Mouse (Mus musculus) intestine, embryonic 16.5 days (tissue): ENCODE data around the gene Traf3ip3. TPM values are rescaled to one million over a fixed set of nuclear protein-coding genes. Genes with fewer than 3 reads are reported as not detected.
A peak's percentile ranks its signal among the peaks of the same experiment; 100 is the strongest.

Experiments
- ATAC-seq: fragments of 200-750 bp; cut with Nextera tagmentation; 2 replicates; pipeline ENCODE4 v1.8.0; 2017; ENCODE audit warnings: moderate TSS enrichment, moderate library complexity
- H3K27ac ChIP-seq: fragments of 300-500 bp; sonication (generic); 2 replicates; pipeline ENCODE4 v1.5.1; 2014; ENCODE audit warnings: mild to moderate bottlenecking, low read length
- H3K27me3 ChIP-seq: fragments of 300-500 bp; sonication (generic); replicated peaks from 2 replicates; pipeline ENCODE4 v1.6.1; 2014; ENCODE audit warnings: low read length, control low read depth, mixed read lengths; ENCODE audit not compliant: control insufficient read depth, insufficient read depth
- H3K36me3 ChIP-seq: fragments of 300-500 bp; sonication (generic); 2 replicates; pipeline ENCODE4 v1.6.1; 2014; ENCODE audit warnings: low read length, control low read depth; ENCODE audit not compliant: control insufficient read depth, insufficient read depth
- H3K4me1 ChIP-seq: fragments of 300-500 bp; sonication (generic); 2 replicates; pipeline ENCODE4 v1.6.1; 2014; ENCODE audit warnings: low read length, control low read depth, mixed read lengths; ENCODE audit not compliant: control insufficient read depth, insufficient read depth
- H3K4me2 ChIP-seq: fragments of 300-500 bp; sonication (generic); 2 replicates; pipeline ENCODE4 v1.6.1; 2014; ENCODE audit warnings: low read depth, low read length, control low read depth
- H3K4me3 ChIP-seq: fragments of 300-500 bp; sonication (generic); 2 replicates; pipeline ENCODE4 v1.5.1; 2014; ENCODE audit warnings: mild to moderate bottlenecking, low read length
- H3K9ac ChIP-seq: fragments of 300-500 bp; sonication (generic); 2 replicates; pipeline ENCODE4 v1.6.1; 2014; ENCODE audit warnings: low read depth, low read length
- H3K9me3 ChIP-seq: fragments of 300-500 bp; sonication (generic); 2 replicates; pipeline ENCODE4 v1.6.1; 2016; ENCODE audit warnings: low read length, control low read depth; ENCODE audit not compliant: control insufficient read depth
- WGBS: fragments of 180-500 bp; shearing (Covaris S2); extraction: QIAGEN DNeasy Blood & Tissue Kit; methylation state at CpG from one replicate; pipeline ENCODE4 v1.1.7; 2014; 5-methylcytosine and 5-hydroxymethylcytosine counted together
- polyA plus RNA-seq: library from polyadenylated mRNA; unstranded; fragments of >200 nt; fragmentation: Nextera tagmentation; extraction: Ambion mirVana; gene quantifications from 2 replicates; pipeline ENCODE4 v1.2.1, GENCODE M21; 2015

Traf3ip3 gene
- polyA plus RNA-seq, 1 experiment from 2014 or later, result 3.4 TPM

DNA sequence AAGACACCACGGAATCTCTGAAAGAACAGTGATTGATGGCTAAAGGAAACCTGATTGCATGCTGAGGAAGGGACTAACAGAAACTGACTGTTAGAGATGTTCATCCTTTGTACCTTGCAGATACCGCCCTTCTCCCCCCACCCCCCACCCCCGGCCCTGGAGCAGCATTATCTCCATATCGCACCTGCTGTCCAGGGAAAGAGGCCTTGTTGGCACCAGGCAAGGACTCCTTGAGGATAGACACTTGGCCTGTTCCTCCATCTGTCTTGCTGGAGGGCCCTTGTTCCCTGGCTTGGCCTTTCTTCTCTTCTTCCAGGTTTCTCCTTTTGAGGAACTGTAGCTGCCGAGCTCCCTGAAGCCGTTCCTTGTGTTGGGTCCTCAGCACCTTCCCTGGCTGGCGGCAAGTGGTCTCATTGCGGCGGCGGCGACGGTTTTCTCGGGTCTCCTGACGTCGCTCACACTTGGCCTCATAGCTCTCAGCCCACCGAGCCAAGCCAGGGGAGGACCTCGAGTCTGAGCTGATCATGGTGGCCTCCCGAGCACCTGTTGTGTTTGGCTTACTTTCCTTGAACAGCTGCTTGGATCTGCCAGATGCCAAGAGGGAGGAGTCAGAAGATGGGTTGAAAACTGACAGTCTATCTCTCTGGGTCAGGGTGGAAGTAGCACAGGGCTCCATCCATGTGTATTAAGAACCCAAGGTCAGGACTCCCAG lies 3.9 kb downstream of the Traf3ip3 start:
- 0 out of 2 replicates have a peak, but pooled peaks have one; percentile 6 for ATAC-seq
- no peak overlapping the region for H3K9ac ChIP-seq
- H3K27ac ChIP-seq, result no peak overlapping the region
- H3K27me3 ChIP-seq, result no peaks in the 10 kb centered on the region
- no peaks in the 10 kb centered on the region for H3K36me3 ChIP-seq
- no peaks in the 10 kb centered on the region for H3K4me1 ChIP-seq
- H3K4me2 ChIP-seq, result no peak overlapping the region
- H3K9me3 ChIP-seq, result no peaks in the 10 kb centered on the region
- H3K4me3 ChIP-seq, result no peak overlapping the region
- 85% methylated on average over 18 of the region's 18 CpGs for WGBS

DNA sequence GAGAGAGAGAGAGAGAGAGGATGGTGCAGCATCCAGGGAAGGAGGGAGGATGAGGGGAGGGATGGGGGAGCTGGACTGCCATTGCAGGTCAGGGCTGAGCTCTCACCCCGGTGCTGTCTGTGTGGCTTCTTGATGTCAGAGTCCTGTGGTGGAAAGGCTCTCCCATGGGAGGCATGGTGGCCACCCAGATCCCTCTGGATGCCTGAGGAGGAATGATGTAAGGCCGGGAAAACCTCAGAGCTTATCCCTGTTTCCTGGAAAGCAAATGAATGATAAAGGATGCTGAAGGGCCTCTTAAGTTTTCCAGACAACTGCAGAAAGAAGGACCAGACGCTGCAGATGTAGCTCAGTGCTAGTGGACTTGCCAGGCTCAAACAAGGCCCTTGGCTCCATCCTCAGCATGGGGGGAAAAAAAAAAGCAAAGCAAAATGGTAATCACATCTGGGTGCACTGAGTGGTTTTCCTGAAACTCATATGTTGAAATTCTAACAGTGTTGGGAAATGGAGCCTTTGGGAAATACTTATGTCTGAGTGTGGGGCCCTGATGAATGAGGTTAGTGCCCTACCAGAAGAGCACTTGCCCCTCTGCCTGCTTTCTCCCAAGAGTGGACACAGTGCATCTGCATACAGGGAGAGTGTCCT lies 6.2 kb downstream of the Traf3ip3 start:
- WGBS, result 52% methylated on average over 3 of the region's 3 CpGs
- H3K4me3 ChIP-seq, result no peak overlapping the region
- peaks cover 2% of the 10 kb centered on the region for H3K4me1 ChIP-seq
- H3K36me3 ChIP-seq, result no peaks in the 10 kb centered on the region
- H3K9me3 ChIP-seq, result no peaks in the 10 kb centered on the region
- no peak for ATAC-seq
- H3K4me2 ChIP-seq, result no peak overlapping the region
- H3K9ac ChIP-seq, result no peak overlapping the region
- no peaks in the 10 kb centered on the region for H3K27me3 ChIP-seq
- H3K27ac ChIP-seq, result no peak overlapping the region

DNA sequence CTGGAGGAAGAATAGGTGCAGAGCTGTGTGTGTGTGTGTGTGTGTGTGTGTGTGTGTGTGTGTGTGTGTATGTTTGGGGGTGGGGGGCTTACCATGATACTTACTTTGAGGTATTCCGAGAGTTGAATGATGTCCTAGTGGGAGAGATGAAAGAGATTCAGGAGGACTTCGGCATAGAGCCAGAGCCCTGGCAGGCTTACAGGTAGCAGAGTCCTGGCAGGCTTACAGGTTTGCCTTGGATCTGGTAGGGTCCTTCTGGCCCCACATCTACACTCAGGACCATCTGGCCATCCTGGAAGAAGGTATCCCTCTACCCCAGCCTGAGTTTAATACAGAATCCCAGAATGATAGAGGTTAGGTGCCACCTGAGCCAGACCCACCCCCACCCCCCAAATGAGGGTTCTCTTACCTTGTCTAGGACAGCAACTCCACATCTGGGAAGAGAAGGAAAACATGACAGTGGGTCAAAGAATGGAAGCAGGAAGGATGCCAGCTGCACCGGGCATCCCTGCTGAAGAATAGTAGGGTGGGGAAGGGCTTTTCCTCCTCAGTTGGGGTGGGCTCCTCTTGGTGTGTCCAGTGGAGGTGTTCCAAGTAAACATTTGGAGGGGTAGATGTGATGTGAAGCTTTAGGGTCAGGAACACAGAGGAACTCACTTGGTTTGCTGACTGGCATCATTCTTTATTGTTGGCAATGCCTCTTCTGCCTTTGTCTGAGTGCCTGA lies 6.9 kb downstream of the Traf3ip3 start:
- ATAC-seq, result no peak
- peaks cover 9% of the 10 kb centered on the region for H3K4me1 ChIP-seq
- no peaks in the 10 kb centered on the region for H3K9me3 ChIP-seq
- no peak overlapping the region for H3K9ac ChIP-seq
- no peaks in the 10 kb centered on the region for H3K27me3 ChIP-seq
- no peak overlapping the region for H3K4me3 ChIP-seq
- 76% methylated on average over 3 of the region's 3 CpGs for WGBS
- H3K4me2 ChIP-seq, result no peak overlapping the region
- no peaks in the 10 kb centered on the region for H3K36me3 ChIP-seq
- no peak overlapping the region for H3K27ac ChIP-seq

DNA sequence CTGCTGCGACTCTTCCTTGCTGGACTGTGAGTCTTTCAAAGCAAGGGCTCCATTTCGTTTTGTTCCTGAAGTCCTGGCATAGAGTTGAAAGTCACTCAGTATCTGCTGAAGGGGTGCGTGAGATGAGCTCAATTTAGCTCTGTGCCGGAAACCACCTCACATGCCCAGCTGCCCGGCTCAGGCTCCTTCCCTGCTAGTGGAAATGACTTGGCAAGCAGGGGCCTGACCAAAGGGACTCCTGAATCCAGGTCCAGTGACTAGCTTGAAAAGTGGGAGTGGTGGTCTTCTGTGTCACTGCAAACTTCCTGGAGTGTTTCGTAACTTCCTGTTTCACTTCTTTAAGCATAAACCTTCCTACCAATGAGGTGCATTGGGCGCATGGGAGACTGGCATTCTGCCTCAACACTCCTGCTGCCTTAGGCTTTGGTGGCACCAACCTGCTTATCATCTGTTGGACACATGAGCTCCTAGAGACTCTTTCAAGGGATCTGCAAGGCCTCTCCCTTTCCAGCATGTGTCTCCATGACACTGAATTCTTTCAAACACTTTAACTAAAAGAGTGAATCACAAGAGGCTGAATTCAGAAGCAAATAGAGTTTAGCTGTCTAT lies 9.7 kb downstream of the Traf3ip3 start:
- ATAC-seq, result no peak
- 85% methylated on average over 7 of the region's 7 CpGs for WGBS

DNA sequence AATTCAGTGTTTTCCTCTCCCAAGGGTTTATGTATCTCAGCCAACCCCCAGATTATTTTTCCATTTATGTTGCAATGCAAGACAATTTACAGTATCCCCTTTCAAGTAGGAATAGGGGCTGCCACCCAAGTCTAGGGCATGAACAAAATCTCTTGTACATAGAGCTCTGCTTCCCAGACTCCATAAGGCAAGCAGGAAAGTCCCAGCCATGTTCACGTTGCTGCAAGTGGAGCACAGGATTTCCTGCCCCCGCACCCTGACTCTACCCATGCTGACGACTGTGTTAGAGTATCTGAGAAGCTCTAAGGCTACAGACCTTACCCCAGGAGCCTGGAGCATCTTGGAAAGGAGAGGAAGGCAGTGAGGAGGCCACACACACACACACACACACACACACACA lies 11.7 kb downstream of the Traf3ip3 start:
- H3K27me3 ChIP-seq, result no peaks in the 10 kb centered on the region
- no peaks in the 10 kb centered on the region for H3K36me3 ChIP-seq
- H3K4me1 ChIP-seq, result peaks cover 25% of the 10 kb centered on the region
- H3K4me3 ChIP-seq, result no peak overlapping the region
- ATAC-seq, result peak; percentile 18; the same call in 1 of the 2 replicates
- WGBS, result 42% methylated on average over 3 of the region's 3 CpGs
- no peak overlapping the region for H3K4me2 ChIP-seq
- H3K27ac ChIP-seq, result peak overlapping the region; percentile 85
- H3K9ac ChIP-seq, result no peak overlapping the region
- no peaks in the 10 kb centered on the region for H3K9me3 ChIP-seq

More for the DNA sequence above, 9.7 kb downstream of the Traf3ip3 start:
- Histone ChIP-seq H3K9ac (no peak overlapping the region), H3K4me2 (no peak overlapping the region), H3K4me1 (peaks cover 25% of the 10 kb centered on the region), H3K36me3 (no peaks in the 10 kb centered on the region), H3K27me3 (no peaks in the 10 kb centered on the region), H3K27ac (no peak overlapping the region), H3K4me3 (no peak overlapping the region), H3K9me3 (no peaks in the 10 kb centered on the region)

DNA sequence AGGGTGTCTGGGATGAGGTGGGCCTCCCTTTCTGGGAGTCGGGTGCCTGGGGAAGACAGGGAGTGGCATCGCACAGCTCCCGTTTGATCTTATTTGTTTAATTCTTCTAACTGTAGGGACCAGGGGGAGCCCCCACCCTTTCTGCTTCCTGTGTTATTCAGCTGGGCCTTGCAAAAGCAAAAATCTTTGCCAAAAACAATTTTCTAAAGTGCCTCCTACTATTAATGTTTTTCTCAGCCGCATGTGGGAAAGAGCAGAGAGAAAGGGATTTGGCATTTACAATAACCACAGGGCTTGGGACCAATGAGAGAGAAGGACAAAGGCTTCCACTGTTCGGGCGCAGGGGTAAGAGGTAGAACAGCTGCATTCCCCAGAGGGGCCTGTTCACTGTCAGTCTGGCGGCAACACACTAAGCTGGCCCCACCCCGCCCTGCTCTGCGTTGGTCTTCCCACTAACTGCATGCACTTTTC lies 12.3 kb downstream of the Traf3ip3 start:
- Histone ChIP-seq H3K4me3 (no peak overlapping the region), H3K36me3 (no peaks in the 10 kb centered on the region), H3K4me1 (peaks cover 25% of the 10 kb centered on the region), H3K27me3 (no peaks in the 10 kb centered on the region), H3K9me3 (no peaks in the 10 kb centered on the region), H3K4me2 (peak overlapping the region; percentile 11; the same call in 1 of the 2 replicates), H3K9ac (peak overlapping the region; percentile 35; the same call in 1 of the 2 replicates), H3K27ac (peak overlapping the region; percentile 85)
- 14% methylated on average over 9 of the region's 9 CpGs for WGBS
- ATAC-seq, result peak; percentile 96

DNA sequence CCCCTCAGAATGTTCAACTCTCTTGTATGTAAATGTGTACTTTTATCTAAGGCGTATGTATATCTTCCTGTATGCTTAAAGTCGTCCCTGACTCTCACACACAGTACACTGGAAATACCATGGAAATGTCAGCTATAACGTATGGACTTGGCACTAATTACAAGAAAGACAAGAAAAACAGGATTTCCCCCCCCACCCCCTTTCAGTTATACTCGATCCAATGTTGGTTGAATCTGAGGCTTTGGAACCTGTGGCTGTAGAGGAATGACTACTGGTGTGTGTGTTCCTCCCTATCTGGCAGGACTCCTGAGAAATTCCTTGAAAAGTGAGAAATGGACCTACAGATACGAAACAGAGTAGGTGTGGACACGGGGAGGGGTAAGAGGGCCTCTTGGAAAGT lies 13.2 kb downstream of the Traf3ip3 start:
- 52% methylated on average over 6 of the region's 6 CpGs for WGBS
- Histone ChIP-seq H3K36me3 (no peaks in the 10 kb centered on the region), H3K9ac (no peak overlapping the region), H3K4me2 (no peak overlapping the region), H3K4me3 (no peak overlapping the region), H3K27ac (peak overlapping the region; percentile 85), H3K27me3 (no peaks in the 10 kb centered on the region), H3K9me3 (no peaks in the 10 kb centered on the region), H3K4me1 (peaks cover 25% of the 10 kb centered on the region)
- 0 out of 2 replicates have a peak, but pooled peaks have one; percentile 12 for ATAC-seq

DNA sequence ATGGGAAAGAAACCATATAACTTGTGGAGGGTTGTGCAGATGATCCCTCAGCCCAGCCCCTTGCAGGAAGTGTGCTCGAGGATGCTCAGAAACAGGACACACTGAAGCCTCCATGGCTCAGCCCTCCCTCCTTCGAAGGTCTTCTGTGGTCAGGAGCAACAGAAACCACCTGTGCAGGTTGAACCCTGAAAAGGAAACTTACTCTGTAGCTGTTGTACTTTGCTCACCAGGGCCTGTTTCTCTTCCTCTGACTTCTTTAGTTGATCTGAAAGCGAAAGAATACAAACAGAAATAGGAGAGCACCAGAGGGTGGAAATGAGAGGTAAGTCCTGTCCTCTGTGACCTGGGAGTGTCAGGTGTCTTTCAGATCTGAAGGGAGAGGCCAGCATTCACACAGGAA lies 20.4 kb downstream of the Traf3ip3 start:
- ATAC-seq, result peak; percentile 77
- Histone ChIP-seq H3K4me1 (peaks cover 8% of the 10 kb centered on the region; the same call in 1 of the 2 replicates), H3K4me2 (no peak overlapping the region), H3K4me3 (no peak overlapping the region), H3K27ac (peak overlapping the region; percentile 59), H3K9me3 (no peaks in the 10 kb centered on the region), H3K9ac (no peak overlapping the region), H3K36me3 (no peaks in the 10 kb centered on the region), H3K27me3 (no peaks in the 10 kb centered on the region)
- 57% methylated on average over 3 of the region's 3 CpGs for WGBS
